Mouse (Mus musculus): Measurements from ENCODE around the gene H2-DMb2. TPM values are rescaled to one million over a fixed set of nuclear protein-coding genes. Genes with fewer than 3 reads are reported as not detected.

Gene H2-DMb2
- polyA plus RNA-seq, 1 experiment from 2014 or later: 0.90 TPM

DNA sequence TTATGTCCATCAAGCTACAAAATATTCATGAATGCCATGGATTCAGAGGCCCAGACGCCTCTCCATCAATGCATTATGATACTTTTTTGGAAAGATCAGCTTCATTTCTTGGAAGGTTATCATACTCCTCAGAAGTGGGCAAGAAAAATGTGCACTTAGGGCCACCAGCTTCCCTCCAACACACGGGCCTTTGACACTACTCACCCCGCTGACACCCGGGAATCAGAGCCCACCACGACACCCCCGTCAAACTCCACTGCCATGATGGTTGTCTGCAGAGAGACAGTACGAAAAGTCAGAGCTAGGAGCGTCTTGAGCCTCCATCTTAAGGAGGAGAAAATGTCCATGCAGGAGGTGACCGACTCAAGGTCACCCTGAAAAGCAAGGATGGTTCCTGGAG is 42.4 kb downstream of the H2-DMb2 start:
- Histone ChIP-seq H3K27ac (ENCODE audit: low read length) (no peak overlapping the region), H3K27me3 (replicated peaks; ENCODE audit: control insufficient read depth, insufficient read depth, low read length) (peaks cover 28% of the 10 kb centered on the region), H3K9ac (replicated peaks; ENCODE audit: low read depth, low read length) (no peak overlapping the region), H3K4me2 (ENCODE audit: low read length) (no peak overlapping the region), H3K9me3 (ENCODE audit: control insufficient read depth, low read length) (no peaks in the 10 kb centered on the region), H3K36me3 (ENCODE audit: control insufficient read depth, insufficient read depth) (no peaks in the 10 kb centered on the region), H3K4me1 (replicated peaks; ENCODE audit: control insufficient read depth, insufficient read depth, low read length) (peaks cover 14% of the 10 kb centered on the region), H3K4me3 (replicated peaks; ENCODE audit: low read length) (no peak overlapping the region)
- 85% methylated on average over 9 of the region's 9 CpGs for WGBS
- ATAC-seq: no peak

DNA sequence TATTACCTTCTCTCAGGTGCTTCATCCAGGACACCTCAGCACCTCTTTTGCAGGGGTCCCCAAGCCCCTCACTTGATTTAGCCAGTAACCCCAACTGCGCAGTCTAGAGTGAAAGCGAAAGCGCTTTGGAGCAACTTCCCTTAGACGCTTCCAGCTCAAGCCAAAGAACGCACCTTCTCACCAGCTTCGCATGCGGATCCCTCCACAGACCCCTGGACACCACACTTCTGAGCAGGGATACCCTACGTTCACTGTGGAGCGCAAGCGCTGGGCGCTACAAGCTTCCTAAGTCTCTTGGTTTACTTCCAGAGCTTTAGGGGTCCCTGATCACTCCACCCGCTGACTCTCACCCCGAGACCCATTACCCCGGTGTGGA is 43.8 kb downstream of the H2-DMb2 start:
- peak; percentile 38 for ATAC-seq
- peak overlapping the region; percentile 93 for H3K4me2 ChIP-seq (ENCODE audit: low read length)
- no peaks in the 10 kb centered on the region for H3K9me3 ChIP-seq (ENCODE audit: control insufficient read depth, low read length)
- peak overlapping the region; percentile 47; the same call in 1 of the 2 replicates for H3K9ac ChIP-seq (replicated peaks; ENCODE audit: low read depth, low read length)
- 5% methylated on average over 14 of the region's 14 CpGs for WGBS
- peaks cover 14% of the 10 kb centered on the region for H3K4me1 ChIP-seq (replicated peaks; ENCODE audit: control insufficient read depth, insufficient read depth, low read length)
- H3K27me3 ChIP-seq (replicated peaks; ENCODE audit: control insufficient read depth, insufficient read depth, low read length): peaks cover 37% of the 10 kb centered on the region
- H3K27ac ChIP-seq (ENCODE audit: low read length): no peak overlapping the region
- H3K4me3 ChIP-seq (replicated peaks; ENCODE audit: low read length): peak overlapping the region; percentile 56
- H3K36me3 ChIP-seq (ENCODE audit: control insufficient read depth, insufficient read depth): no peaks in the 10 kb centered on the region

DNA sequence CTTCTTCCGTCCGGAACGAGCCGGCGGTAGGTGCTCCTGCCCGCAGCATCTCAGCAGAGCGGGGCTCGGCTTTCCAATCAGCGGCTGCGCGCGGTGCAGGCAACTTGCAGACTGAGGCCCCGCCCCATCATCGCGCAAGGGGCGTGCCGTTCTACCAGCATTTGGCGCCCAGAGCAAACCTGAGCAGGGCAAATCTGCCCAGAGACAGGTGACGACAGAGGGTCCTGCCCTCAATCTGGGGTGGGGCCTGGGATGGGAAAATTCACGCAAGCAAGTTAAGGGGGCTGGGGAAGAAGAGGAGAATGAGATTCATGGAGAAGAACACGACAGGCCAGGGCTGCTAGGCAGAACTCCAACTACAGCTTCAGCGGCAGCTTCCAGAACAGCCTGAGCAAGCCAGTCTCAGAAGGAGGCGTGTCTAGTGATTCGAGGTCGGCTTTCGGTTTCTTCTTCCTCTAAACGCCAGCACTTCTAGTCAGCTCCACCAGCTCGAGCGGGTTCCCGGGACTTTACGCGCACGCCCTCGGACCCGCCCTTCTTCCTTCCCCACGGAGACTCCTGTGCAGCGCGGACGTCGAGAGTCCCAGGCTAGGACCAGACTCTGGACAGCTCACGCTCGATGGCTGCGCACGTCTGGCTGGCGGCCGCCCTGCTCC is 44.3 kb downstream of the H2-DMb2 start, which contains the start of the genes Tap1 and Psmb9:
Gene Tap1 (plus strand): TSS at position 293 of the 656 bp plus-strand sequence.
Gene Psmb9 (minus strand): TSS at position 504 of the 656 bp plus-strand sequence.
- Histone ChIP-seq H3K9me3 (ENCODE audit: control insufficient read depth, low read length) (no peaks in the 10 kb centered on the region), H3K27ac (ENCODE audit: low read length) (no peak within 1 kb of the TSS), H3K27me3 (replicated peaks; ENCODE audit: control insufficient read depth, insufficient read depth, low read length) (peaks cover 39% of the 10 kb centered on the region), H3K36me3 (ENCODE audit: control insufficient read depth, insufficient read depth) (no peaks in the 10 kb centered on the region), H3K4me3 (replicated peaks; ENCODE audit: low read length) (peak within 1 kb of the TSS; percentile 56), H3K4me1 (replicated peaks; ENCODE audit: control insufficient read depth, insufficient read depth, low read length) (peaks cover 14% of the 10 kb centered on the region), H3K9ac (replicated peaks; ENCODE audit: low read depth, low read length) (peak within 1 kb of the TSS; percentile 54), H3K4me2 (ENCODE audit: low read length) (peak within 1 kb of the TSS; percentile 93)
- peak; percentile 97 for ATAC-seq
- under 1% methylated on average over 46 of the region's 46 CpGs for WGBS

DNA sequence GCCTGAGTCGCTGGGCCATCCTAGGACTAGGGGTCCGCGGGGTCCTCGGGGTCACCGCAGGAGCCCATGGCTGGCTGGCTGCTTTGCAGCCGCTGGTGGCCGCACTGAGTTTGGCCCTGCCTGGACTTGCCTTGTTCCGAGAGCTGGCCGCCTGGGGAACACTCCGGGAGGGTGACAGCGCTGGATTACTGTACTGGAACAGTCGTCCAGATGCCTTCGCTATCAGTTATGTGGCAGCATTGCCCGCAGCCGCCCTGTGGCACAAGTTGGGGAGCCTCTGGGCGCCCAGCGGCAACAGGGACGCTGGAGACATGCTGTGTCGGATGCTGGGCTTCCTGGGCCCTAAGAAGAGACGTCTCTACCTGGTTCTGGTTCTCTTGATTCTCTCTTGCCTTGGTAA is 44.9 kb downstream of the H2-DMb2 start:
- 3% methylated on average over 20 of the region's 20 CpGs for WGBS
- H3K27me3 ChIP-seq (replicated peaks; ENCODE audit: control insufficient read depth, insufficient read depth, low read length): peaks cover 45% of the 10 kb centered on the region
- ATAC-seq: no peak

DNA sequence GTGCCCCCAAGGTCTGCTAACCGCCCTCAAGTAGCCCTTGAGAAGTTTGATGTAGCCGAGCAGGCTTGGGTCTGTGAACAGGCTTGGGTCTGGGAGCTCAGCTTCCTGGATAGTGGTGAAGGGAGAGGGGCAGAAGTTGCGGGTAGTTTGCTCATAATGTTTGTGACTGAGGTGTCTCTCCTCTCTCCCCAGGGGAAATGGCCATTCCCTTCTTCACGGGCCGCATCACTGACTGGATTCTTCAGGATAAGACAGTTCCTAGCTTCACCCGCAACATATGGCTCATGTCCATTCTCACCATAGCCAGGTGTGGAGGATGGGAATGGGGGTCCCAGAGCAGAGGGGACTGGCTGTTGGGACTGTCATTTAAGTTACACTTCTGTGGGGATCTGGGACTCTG is 45.9 kb downstream of the H2-DMb2 start:
- no peak overlapping the region for H3K4me3 ChIP-seq (replicated peaks; ENCODE audit: low read length)
- H3K27ac ChIP-seq (ENCODE audit: low read length): no peak overlapping the region
- no peak overlapping the region for H3K4me2 ChIP-seq (ENCODE audit: low read length)
- H3K9ac ChIP-seq (replicated peaks; ENCODE audit: low read depth, low read length): no peak overlapping the region
- peaks cover 14% of the 10 kb centered on the region for H3K4me1 ChIP-seq (replicated peaks; ENCODE audit: control insufficient read depth, insufficient read depth, low read length)
- H3K9me3 ChIP-seq (ENCODE audit: control insufficient read depth, low read length): no peaks in the 10 kb centered on the region
- H3K27me3 ChIP-seq (replicated peaks; ENCODE audit: control insufficient read depth, insufficient read depth, low read length): peaks cover 46% of the 10 kb centered on the region
- no peak for ATAC-seq
- 69% methylated on average over 6 of the region's 6 CpGs for WGBS
- no peaks in the 10 kb centered on the region for H3K36me3 ChIP-seq (ENCODE audit: control insufficient read depth, insufficient read depth)

More for the DNA sequence above, 44.9 kb downstream of the H2-DMb2 start:
- Histone ChIP-seq H3K9ac (replicated peaks; ENCODE audit: low read depth, low read length) (peak overlapping the region; percentile 54), H3K4me3 (replicated peaks; ENCODE audit: low read length) (peak overlapping the region; percentile 56), H3K9me3 (ENCODE audit: control insufficient read depth, low read length) (no peaks in the 10 kb centered on the region), H3K4me1 (replicated peaks; ENCODE audit: control insufficient read depth, insufficient read depth, low read length) (peaks cover 14% of the 10 kb centered on the region), H3K4me2 (ENCODE audit: low read length) (peak overlapping the region; percentile 93), H3K36me3 (ENCODE audit: control insufficient read depth, insufficient read depth) (no peaks in the 10 kb centered on the region), H3K27ac (ENCODE audit: low read length) (no peak overlapping the region)

DNA sequence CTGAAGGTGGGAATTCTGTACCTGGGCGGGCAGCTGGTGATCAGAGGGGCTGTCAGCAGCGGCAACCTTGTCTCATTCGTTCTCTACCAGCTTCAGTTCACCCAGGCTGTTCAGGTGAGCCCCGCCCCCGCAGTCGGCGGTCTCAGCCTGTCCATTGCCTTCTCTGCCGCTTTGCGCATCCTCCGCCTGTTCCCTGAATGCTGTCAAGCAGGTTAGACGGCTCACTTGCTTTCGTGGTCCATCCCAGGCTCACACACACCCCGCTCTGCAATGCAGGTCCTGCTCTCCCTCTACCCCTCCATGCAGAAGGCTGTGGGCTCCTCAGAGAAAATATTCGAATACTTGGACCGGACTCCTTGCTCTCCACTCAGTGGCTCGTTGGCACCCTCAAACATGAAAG is 49.7 kb downstream of the H2-DMb2 start:
- peaks cover 14% of the 10 kb centered on the region for H3K4me1 ChIP-seq (replicated peaks; ENCODE audit: control insufficient read depth, insufficient read depth, low read length)
- ATAC-seq: no peak
- no peak overlapping the region for H3K9ac ChIP-seq (replicated peaks; ENCODE audit: low read depth, low read length)
- H3K4me2 ChIP-seq (ENCODE audit: low read length): no peak overlapping the region
- H3K36me3 ChIP-seq (ENCODE audit: control insufficient read depth, insufficient read depth): no peaks in the 10 kb centered on the region
- H3K27ac ChIP-seq (ENCODE audit: low read length): no peak overlapping the region
- no peak overlapping the region for H3K4me3 ChIP-seq (replicated peaks; ENCODE audit: low read length)
- 23% methylated on average over 16 of the region's 16 CpGs for whole genome bisulfite sequencing
- H3K9me3 ChIP-seq (ENCODE audit: control insufficient read depth, low read length): no peaks in the 10 kb centered on the region
- peaks cover 58% of the 10 kb centered on the region for H3K27me3 ChIP-seq (replicated peaks; ENCODE audit: control insufficient read depth, insufficient read depth, low read length)

DNA sequence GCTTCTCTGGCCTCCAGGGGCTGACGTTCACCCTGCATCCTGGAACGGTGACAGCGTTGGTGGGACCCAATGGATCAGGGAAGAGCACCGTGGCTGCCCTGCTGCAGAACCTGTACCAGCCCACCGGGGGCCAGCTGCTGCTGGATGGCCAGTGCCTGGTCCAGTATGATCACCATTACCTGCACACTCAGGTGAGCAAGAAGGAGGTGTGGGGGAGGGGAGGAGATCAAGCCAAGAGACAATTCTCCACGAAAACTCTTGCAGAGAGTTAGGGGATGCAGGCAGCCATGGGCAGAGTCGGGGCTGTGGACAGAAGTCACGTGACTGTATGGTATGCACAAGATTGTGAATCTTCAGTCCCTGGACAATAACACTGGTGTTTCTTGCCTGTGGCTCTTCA is 50.4 kb downstream of the H2-DMb2 start:
- H3K27ac ChIP-seq (ENCODE audit: low read length): no peak overlapping the region
- peaks cover 15% of the 10 kb centered on the region for H3K4me1 ChIP-seq (replicated peaks; ENCODE audit: control insufficient read depth, insufficient read depth, low read length)
- H3K4me3 ChIP-seq (replicated peaks; ENCODE audit: low read length): no peak overlapping the region
- no peak overlapping the region for H3K9ac ChIP-seq (replicated peaks; ENCODE audit: low read depth, low read length)
- H3K27me3 ChIP-seq (replicated peaks; ENCODE audit: control insufficient read depth, insufficient read depth, low read length): peaks cover 59% of the 10 kb centered on the region
- ATAC-seq: no peak
- no peaks in the 10 kb centered on the region for H3K36me3 ChIP-seq (ENCODE audit: control insufficient read depth, insufficient read depth)
- no peak overlapping the region for H3K4me2 ChIP-seq (ENCODE audit: low read length)
- 59% methylated on average over 8 of the region's 8 CpGs for WGBS
- H3K9me3 ChIP-seq (ENCODE audit: control insufficient read depth, low read length): no peaks in the 10 kb centered on the region

DNA sequence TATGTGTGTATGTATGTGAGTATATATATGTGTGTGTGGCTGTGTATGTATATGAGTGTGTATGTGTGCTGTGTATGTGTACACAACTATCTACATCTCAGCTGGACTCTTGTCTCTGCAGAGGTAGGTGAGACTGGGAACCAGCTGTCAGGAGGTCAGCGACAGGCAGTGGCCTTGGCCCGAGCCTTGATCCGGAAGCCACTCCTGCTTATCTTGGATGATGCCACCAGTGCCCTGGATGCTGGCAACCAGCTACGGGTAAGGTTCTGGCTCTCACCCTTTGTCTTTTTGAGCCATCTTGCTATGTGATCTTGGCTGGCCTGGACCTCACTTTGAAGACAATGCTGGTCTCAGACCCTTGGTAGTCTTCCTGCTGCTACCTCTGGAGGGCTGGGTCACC is 51.6 kb downstream of the H2-DMb2 start:
- Histone ChIP-seq H3K27ac (ENCODE audit: low read length) (no peak overlapping the region), H3K27me3 (replicated peaks; ENCODE audit: control insufficient read depth, insufficient read depth, low read length) (peaks cover 62% of the 10 kb centered on the region), H3K4me1 (replicated peaks; ENCODE audit: control insufficient read depth, insufficient read depth, low read length) (peaks cover 15% of the 10 kb centered on the region), H3K9ac (replicated peaks; ENCODE audit: low read depth, low read length) (no peak overlapping the region), H3K9me3 (ENCODE audit: control insufficient read depth, low read length) (no peaks in the 10 kb centered on the region), H3K36me3 (ENCODE audit: control insufficient read depth, insufficient read depth) (no peaks in the 10 kb centered on the region), H3K4me2 (ENCODE audit: low read length) (no peak overlapping the region), H3K4me3 (replicated peaks; ENCODE audit: low read length) (no peak overlapping the region)
- WGBS: 89% methylated on average over 4 of the region's 4 CpGs
- no peak for ATAC-seq

DNA sequence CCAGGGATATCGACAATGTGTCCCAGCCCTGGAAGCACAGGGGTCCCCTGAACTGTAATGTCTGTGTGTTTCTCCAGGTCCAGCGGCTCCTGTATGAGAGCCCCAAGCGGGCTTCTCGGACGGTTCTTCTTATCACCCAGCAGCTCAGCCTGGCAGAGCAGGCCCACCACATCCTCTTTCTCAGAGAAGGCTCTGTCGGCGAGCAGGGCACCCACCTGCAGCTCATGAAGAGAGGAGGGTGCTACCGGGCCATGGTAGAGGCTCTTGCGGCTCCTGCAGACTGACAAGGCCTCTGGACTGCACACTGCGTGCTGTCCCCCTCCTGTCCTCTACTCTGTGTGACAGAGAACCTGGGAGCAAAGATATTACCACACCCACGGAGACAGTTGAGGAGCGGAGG is 53.4 kb downstream of the H2-DMb2 start:
- Histone ChIP-seq H3K9ac (replicated peaks; ENCODE audit: low read depth, low read length) (no peak overlapping the region), H3K27ac (ENCODE audit: low read length) (no peak overlapping the region), H3K4me3 (replicated peaks; ENCODE audit: low read length) (no peak overlapping the region), H3K9me3 (ENCODE audit: control insufficient read depth, low read length) (no peaks in the 10 kb centered on the region), H3K4me1 (replicated peaks; ENCODE audit: control insufficient read depth, insufficient read depth, low read length) (peaks cover 15% of the 10 kb centered on the region), H3K4me2 (ENCODE audit: low read length) (no peak overlapping the region), H3K27me3 (replicated peaks; ENCODE audit: control insufficient read depth, insufficient read depth, low read length) (peaks cover 60% of the 10 kb centered on the region), H3K36me3 (ENCODE audit: control insufficient read depth, insufficient read depth) (no peaks in the 10 kb centered on the region)
- no peak for ATAC-seq
- 28% methylated on average over 12 of the region's 12 CpGs for WGBS

Measured in forebrain, embryonic 16.5 days (tissue).